Mouse (Mus musculus) lung, postnatal 36 days (tissue): ENCODE results near the gene Zfp819.
A peak's percentile ranks its signal among the peaks of the same experiment; 100 is the strongest.

Experiments used
- DNase-seq: peaks from one replicate; pipeline ENCODE4 v3.0.0; 2022; ENCODE audit warnings: mixed read lengths

The Zfp819 gene

DNA sequence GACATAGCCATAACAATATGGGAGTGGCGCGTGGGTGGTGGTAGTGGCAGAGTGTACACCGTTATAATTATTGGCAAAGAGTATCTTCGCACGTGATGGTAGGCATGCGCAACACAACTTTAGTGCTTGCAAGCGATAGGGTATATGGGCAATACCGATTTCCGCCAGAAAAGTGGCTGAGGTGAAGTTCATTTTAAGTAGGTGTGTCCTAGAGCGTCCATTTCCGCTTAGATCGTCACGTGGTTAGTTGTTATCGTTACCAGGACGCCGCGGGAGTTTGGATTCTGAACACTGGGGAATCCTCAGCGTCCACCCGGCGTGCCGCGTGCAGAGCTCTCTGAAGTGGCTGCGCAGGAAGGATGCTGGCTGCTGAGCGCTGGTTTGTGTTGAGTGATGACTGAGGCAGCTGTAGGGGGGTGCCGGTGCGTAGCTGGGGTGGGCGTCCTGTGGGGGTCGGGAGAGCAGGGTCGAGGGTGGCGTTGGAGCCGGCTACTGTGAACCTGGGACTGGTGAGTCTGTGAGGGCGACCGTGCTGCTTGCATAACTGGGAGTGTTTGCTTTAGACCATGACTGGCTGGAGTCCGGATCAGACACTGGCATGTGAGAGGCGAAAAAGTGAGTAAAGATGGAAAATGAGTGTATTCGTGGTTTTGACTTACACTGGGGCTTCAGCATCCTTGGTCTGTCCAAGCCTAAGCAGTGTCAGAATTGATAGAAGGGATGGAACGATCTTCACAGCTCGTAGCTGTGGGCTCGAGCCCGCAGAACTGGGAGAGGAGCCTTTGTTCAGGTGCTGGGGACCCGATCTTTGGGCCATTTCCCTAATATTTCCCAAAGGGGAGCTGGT, at the start of gene Zfp819:
TSS of gene Zfp819 (plus strand) at position 274 of the 847 bp plus-strand sequence.
- peak; percentile 72 for DNase-seq

DNA sequence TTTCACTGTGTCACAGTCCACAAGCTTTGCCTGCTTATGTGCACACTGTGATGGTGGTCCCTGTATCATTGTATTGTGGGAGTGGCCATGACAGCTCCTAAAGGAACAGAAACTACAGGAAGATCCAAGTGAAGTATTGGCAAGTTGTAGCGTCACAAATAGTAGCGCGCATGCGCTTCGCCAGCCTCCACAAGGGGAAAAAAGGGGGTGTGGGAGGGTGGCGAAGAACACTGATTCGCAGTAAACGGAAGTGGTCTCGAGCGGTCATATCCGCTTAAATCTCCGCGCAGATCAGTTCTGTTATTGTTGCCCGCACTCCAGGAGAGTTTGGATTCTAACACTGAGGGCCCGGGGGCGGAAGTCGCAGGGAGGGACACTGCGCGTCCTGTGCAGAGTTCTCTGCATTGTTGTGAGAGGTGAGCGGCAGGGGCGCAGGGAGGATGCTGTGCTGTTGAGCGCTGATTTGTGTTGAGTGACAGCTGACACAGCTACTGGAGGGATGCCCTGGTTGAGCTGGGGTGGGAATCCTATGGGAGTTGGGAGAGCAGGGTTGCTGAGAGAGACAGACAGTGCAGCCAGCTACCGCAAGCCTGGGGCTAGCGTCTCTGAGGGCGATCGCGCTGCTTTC, 44.8 kb upstream of the Zfp819 start, which contains the start of gene Zfp658:
TSS of gene Zfp658 (plus strand) at position 251 of the 628 bp plus-strand sequence.
- peak; percentile 91 for DNase-seq

DNA sequence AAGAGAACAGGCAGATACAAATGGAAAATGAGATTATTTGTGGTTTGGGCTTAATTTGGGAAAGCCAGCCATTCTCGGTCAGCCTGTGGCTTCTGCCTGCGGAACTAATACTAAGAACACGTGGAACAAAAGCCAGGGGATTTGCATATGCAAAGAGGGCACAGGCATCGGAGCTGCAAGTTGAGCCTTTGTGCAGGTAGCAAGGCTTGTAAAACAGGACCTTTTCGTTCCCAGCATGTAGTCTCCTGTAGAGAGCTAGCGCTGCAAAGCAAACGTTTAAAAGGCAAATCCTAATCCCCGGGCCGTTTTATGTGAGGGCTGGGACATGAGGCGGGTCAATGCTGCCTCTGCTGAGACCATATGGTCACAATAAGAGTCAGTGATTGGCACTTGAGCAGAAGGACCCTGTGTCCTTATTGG, 44.3 kb upstream of the Zfp819 start:
- DNase-seq, result peak; percentile 35

DNA sequence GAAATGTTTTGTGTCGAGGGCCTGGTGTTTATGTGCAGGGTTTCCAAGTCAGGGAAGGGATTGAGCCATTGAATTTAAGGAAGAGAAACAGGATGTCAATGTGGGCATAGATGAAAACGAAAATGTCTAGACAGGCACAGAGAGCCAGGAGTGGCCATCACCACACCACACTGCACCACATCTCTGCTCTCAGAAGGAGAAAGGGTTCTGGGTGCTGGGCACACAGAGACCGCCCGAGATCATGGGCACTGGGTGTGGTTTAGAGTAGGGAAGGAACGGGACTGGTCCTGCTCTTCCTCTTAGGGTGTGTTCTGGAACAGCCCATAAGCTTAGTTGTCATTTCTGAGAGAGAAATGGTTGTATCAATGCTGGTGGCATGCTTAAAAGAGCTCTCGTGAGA, 43.7 kb upstream of the Zfp819 start:
- DNase-seq, result no peak

DNA sequence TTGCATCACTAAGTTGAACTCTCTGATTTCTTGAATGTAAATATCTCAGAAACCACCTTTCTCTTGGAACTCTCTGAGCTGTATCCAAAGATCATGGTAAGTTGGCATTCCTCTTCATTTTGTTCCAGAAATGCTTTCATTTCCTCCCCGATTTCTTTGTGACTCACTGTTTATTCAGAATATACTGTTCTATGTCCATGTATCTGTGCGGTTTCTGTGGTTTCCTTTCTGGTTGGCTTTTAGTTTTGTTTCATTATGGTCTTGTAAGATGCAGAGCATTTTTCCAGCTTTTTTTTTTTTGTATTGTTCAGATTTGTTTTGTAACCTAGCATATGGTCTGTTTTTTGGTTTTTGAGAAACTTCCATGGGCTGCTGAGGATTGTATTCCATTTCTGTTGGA, 35.8 kb upstream of the Zfp819 start:
- no peak for DNase-seq

DNA sequence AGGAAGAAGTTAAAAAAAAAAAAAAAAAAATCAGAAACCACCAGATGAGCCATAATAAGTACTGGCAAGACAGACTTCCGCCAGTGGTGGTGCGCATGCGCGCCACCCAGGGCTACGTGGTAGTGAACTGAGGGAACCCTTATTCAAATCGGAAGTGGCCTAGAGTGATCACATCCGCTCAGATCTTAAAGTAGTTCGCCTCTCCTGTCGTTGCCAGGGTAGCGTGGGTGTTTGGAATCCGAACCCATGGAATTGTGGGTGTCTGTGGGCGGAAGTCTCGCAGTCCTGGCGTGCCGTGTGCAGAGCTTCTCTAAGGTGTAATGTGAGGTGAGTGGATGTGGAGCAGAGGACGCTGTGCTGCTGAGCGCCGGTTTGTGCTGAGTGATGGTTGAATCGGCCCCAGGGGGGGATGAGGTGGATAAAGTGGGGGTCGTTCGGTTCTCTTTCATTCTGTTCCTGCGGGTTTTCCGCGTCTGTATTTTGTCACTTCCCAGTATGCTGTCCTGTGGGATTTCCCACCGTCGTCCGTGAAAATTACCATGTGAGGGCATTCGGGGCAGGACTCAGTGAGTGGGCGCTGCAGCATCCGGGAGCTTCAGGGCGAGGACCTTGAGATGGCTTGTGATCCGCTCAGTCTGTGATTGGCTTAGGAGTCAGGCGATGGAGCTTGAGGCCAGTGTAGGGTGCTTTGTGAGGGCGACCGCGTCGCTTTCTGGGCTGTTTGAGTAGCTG, 27.4 kb upstream of the Zfp819 start, which contains the start of gene Zfp719:
TSS of gene Zfp719 (plus strand) at position 171 of the 732 bp plus-strand sequence.
- peak; percentile 96 for DNase-seq

DNA sequence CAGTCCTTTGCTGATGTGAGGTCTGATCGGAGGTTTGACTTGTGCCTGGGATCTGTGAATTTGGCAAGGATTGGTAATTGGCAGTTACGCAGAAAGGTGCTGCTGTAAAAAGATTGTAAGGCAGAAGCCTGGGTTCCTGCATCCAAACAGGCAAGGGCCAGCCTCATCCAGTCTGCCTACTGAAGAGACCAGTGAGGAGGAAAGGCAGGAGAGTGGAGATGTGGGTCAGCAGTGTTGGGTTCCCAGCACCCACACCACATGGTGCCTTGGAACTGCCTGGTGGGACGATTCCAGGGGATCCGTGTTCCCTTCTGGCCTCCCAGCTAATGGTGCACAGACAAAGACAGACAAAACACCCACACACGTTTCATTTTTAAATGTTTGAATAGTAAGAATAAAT, 26.4 kb upstream of the Zfp819 start:
- no peak for DNase-seq

DNA sequence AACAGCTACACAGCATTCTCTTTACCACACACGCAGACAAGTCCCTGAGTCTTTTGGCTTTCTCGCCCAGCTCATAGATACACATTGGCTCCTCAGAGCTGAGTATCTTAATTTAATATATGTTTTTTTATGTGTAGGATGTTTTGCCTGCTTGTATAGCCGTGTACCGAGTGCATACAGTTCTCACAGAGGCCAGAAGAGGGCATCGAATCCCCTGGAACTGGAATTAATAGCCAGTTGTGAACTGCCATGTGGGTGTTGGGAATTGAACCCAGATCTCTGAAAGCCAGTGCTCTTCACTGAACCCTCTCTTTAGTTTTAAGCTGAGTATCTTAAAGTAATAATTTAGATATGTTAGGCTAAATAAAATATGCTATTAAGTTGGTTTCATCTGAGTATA, 22.2 kb upstream of the Zfp819 start:
- peak; percentile 26 for DNase-seq

DNA sequence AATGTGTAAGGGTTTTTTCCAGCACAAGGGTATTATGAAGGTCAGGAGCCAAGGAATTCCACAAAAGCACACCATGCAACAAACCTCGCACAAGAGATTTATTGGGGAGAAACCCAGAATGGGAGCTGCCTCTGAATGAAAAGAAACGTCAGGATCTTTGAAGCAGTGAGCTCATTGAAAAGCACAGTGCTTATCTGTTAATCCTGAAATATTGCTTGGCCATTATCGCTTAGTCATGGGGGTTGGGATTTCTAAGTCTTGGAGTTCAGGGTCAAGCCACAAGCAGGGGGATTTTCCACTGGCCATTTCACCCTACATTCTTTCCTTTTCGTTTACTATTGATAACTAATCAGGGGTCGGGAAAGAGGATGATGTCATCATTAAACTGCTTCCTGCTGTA, 5.1 kb upstream of the Zfp819 start:
- no peak for DNase-seq

DNA sequence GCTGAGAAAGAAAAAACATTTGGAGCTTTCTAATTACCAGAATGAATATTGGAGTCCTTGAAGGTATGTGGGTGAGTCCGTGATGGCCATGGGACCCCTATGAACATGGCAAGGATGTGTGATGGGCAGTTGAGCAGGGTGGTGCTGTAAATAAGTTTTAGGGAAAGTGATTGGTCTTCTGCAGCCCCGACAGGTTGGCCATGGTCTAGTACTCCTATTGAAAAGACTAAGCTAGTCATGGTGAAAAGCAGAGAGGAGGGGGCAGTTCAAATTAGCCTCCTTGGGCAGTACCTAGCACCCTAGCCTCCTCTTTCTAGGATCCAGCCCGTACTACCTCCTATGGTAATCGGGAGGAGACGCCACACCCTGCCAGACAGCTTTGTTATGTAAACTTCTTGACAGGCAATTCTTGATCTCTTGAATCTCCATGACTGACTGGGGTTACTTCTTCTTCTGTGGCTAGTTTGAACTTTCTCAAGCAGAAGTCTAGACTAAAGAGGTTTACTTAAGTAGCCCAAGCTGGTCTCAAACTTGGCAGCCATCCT, 846 bp downstream of the Zfp819 start:
- DNase-seq, result peak; percentile 34

DNA sequence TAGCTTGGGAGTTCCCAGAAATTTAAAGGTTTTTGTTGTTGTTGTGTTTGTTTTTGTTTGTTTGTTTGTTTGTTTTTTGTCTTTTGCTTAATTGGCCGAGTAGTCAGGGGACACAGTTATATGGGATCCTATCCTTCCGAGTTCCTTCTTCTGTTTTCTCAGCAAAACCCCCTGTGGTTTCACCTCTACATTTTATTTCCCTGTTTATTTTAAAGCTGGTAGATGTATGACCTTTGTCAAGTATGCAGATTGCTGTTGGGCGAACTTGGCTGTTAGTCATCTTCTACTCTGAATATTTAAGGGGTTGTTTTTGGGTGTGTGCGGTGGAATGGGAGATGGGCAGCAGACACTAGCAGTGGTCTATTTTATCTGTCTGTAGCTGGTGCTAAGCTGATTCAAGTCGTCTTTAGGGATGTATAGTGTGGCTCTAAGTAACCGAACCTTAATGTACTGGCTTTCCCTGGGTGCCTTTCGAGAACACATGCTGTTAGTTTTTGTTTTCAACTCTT, 1.4 kb downstream of the Zfp819 start:
- no peak for DNase-seq

DNA sequence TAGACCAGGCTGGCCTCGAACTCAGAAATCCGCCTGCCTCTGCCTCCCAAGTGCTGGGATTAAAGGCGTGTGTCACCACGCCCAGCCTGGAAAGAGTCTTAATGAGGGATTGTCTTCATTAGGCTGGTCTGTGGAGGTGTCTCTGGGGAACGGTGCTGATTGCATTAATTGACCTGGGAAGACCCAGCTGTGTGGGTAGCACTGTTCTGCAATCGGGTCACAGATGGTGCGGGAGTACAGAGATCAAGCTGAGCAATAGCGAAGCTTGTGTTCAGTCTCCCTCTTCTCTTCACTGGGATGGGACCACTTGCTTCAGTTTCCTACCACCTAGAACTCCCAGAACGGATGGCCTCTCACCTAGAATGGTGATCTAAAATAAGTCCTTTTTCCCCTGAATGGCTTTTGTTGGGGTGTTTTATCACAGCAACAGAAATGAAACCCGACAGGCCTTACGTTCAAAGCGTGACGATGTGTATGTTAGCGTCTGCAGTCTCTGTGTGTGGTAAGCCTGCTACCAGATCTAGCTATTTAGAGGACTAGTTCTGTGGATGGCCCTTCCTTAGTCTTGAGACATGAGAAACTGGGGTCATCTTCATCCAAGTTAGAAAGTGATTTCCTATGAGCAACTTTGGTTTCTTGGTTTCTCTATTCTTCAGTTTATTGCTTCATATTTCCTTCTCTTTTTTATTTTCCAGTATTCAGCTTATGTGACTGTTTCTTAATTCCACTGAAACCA, 7.0 kb downstream of the Zfp819 start:
- no peak for DNase-seq

DNA sequence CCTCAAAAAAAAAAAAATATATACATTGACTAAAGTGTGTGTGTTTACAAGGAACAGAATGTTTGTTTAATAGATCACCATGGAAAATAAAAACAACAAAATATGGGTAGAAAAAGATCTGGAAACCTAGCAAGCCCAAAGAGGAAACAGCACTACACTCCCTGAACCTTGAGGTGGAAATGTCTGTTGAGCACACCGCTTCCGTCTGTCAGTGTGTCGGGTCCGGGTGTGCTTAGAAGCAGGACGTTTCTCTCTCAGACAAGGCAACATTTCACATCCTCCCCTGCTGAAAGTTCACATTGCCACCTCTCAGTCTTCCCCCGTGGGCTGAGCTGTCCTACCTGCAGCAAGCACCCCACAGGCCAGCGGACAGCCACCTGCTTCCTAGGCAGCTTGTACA, 16.0 kb downstream of the Zfp819 start:
- DNase-seq, result no peak

DNA sequence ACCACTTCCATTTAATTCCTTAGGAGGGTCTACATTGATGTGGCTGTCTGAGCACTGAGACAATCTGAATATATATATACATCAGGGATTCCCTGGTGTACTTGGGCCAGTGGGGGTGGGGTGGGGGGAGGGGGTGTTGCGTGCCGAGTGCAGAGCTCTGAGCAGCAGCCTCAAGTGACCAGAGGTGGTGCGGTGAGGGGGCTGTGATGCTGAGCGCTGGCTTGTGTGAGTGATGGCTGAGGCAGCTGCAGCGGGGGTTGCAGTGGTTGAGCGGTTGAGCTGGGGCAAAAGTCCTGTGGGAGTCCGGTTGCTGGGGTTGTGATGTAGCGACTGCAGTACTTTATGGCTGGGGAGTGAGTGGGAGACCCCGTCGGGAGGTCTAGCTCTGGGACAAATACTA, 16.9 kb downstream of the Zfp819 start:
- DNase-seq, result no peak

DNA sequence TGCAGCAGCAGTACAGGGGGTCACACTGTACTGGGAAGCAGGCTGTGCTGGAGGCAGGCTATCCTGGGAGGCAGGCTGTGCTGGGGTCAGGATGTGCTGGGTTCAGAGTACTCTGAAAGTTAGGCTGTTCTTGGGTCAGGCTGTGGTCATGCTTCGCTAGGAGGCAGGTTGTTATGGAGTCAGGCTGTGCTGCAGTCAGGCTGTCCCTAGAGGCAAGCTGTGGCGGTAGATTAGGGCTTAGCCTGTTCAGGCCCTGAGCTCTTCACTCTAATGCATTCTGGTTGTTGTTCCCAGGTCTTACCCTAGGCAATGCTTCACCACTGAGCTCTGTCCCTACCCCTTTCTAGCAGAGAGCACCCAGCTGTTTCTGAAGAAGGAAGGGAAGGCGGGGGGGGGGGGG, 18.1 kb downstream of the Zfp819 start:
- no peak for DNase-seq

DNA sequence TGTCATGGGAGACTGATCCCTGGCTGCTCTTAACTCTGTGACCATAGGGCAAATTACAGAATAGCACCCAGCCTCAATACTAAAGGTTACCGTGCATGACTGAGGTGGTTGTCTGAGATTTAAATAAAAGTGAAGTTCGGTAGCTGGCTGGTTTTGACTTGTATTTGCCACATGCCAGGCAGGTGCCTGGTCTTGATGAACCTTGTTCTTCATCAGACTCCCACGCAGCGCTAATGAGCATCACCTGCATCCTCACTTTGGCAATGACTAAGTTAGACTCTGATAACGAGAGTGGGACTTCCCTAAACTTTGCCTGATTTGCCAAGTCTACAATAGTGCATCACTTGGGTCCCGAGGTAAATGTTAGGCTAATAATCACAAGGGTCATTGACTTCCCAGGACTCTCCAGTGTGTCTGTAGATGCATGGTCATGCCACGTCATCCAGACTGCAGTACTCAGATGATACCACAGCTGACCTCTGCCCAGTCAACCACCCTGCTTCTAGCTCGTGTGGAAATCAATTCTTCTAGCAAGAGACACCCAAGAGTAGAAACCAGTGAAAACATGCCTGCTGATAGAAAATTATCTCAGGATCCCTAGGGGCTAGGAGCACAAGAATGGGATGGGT, 18.9 kb downstream of the Zfp819 start:
- no peak for DNase-seq

DNA sequence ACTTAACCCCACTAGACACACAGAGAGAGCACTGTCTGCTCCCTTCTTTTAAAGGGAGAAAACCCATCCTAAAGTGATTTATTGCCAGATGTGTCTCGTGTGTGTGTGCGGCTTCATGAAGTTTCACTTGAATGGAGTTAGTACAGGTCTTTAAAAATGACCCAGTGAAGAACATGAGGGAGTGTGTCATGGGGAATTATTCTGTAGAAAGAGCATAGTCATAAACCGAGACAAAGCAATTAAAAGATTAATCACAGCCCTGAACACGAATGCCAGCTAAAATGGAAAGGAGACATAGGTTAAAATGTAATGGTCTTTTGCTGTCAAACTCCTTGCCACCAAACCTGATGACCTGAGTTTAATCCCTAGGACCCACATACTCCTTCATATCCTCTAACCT, 27.0 kb downstream of the Zfp819 start:
- DNase-seq, result no peak

DNA sequence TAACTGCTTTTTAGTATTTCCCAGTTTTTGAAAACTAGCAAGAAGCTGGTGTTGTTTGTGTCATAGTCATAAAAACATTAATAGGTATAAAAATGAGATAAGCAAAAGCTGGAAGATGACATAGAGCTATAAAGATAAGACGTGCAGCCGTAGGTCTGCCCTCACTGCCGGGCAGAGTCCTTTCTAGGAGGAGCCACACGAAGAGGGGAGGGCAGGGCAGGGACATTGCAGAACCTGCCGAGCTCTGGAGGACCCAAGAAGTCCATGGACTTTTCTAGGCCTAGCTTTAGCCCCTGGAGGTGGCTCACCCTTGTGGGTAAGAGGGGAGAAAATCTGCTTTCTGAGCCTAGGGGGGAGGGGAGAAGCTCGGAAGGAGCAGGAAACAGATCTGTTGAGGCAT, 27.5 kb downstream of the Zfp819 start, which contains the start of gene Ceacam18:
TSS of gene Ceacam18 (plus strand) at position 208 of the 400 bp plus-strand sequence.
- no peak for DNase-seq

DNA sequence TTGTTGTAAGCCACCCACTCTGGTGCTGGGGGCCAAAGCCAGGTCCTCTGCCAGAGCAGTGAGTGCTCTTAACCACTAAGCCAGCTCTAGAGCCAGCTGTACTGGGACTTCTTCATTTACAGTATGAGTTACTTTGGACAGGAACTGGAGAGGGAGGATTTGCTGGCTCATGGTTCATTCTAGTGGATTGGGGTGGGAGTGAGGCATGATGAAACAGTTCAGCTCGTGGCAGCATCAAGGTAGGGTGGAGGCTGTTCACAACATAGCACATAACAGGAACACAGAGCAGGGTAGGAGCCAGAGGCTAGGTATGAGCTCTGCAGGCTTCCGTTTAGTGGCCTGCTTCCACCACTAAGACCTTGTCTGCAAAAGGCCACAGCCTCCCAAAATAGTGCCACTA, 29.2 kb downstream of the Zfp819 start:
- DNase-seq, result peak; percentile 22

DNA sequence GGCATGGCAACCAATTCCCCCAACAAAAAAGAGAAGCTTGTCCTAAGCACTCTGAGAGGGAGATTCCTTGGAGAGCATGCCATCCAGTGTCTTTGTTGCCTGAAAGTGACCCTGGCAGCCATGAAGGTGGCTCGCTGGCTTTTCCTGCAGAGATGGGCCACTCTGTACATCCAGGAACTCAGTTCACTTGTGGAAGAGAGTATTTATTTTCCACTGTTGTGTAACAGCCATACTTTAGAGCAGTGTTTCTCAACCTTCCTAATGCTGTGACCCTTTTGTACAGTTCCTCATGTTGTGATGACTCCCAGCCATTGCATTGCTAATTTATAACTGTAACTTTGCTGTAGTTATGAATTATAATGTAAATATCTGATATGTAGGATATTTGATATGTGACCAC, 30.1 kb downstream of the Zfp819 start:
- peak; percentile 10 for DNase-seq

DNA sequence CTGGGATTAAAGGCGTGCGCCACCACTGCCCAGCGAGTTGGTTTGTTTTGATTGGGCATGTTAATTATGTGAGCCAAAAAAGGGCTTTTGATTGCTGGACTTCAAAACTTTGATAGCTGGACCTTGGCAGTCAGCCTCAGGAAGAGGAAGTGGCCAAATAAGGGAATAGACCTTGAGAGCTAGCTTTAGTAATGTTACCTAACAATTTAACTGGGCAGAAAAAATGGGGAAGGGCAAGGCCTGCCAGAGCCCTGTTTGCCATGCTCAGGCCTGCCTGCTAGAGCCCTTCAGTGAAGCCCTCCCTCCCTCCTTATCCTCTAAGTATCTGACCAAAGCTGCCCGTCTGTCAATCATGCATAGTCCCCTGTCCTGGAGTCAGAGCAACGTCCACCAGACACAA, 35.6 kb downstream of the Zfp819 start:
- DNase-seq, result peak; percentile 64
